Mouse (Mus musculus): ENCODE results near the gene Tmed6. TPM values are rescaled to one million over a fixed set of nuclear protein-coding genes. Genes with fewer than 3 reads are reported as not detected.

Tmed6 gene
- polyA plus RNA-seq, 1 experiment from 2014 or later, result 23.8 TPM

- WGBS, result 79% methylated on average over 2 of the region's 2 CpGs
- Histone ChIP-seq H3K4me1 (peaks cover 4% of the 10 kb centered on the region), H3K36me3 (no peaks in the 10 kb centered on the region), H3K4me3 (replicated peaks) (no peak overlapping the region), H3K27ac (no peak overlapping the region), H3K9ac (no peak overlapping the region), H3K4me2 (no peak overlapping the region), H3K9me3 (replicated peaks) (no peaks in the 10 kb centered on the region), H3K27me3 (no peaks in the 10 kb centered on the region)
- no peak for ATAC-seq (replicated peaks; ENCODE audit: low FRiP score)
Measured at GRCm38 (mm10) chr8:107100635-107101034, 35.2 kb upstream of the Tmed6 start.

GRCm38 (mm10) chr8:107096366-107097036 is 31.1 kb upstream of the Tmed6 start, which contains the start of gene Terf2:
TSS of gene Terf2 (minus strand) at chr8:107096547.
- Histone ChIP-seq H3K27ac (peak within 1 kb of the TSS; percentile 93), H3K9ac (peak within 1 kb of the TSS; percentile 75), H3K27me3 (no peaks in the 10 kb centered on the region), H3K9me3 (replicated peaks) (no peaks in the 10 kb centered on the region), H3K4me2 (peak within 1 kb of the TSS; percentile 63), H3K36me3 (peaks cover 28% of the 10 kb centered on the region), H3K4me3 (replicated peaks) (peak within 1 kb of the TSS; percentile 72), H3K4me1 (peaks cover 21% of the 10 kb centered on the region)
- 5% methylated on average over 36 of the region's 39 CpGs for WGBS
- ATAC-seq (replicated peaks; ENCODE audit: low FRiP score), result peak; percentile 94

GRCm38 (mm10) chr8:107095717-107096365 is 30.4 kb upstream of the Tmed6 start:
- WGBS, result under 1% methylated on average over 51 of the region's 53 CpGs
- no peaks in the 10 kb centered on the region for H3K27me3 ChIP-seq
- no peaks in the 10 kb centered on the region for H3K9me3 ChIP-seq (replicated peaks)
- peak overlapping the region; percentile 72 for H3K4me3 ChIP-seq (replicated peaks)
- peak overlapping the region; percentile 93 for H3K27ac ChIP-seq
- peak overlapping the region; percentile 63 for H3K4me2 ChIP-seq
- H3K9ac ChIP-seq, result peak overlapping the region; percentile 75
- H3K36me3 ChIP-seq, result peaks cover 34% of the 10 kb centered on the region
- H3K4me1 ChIP-seq, result peaks cover 21% of the 10 kb centered on the region
- ATAC-seq (replicated peaks; ENCODE audit: low FRiP score), result peak; percentile 85

DNA sequence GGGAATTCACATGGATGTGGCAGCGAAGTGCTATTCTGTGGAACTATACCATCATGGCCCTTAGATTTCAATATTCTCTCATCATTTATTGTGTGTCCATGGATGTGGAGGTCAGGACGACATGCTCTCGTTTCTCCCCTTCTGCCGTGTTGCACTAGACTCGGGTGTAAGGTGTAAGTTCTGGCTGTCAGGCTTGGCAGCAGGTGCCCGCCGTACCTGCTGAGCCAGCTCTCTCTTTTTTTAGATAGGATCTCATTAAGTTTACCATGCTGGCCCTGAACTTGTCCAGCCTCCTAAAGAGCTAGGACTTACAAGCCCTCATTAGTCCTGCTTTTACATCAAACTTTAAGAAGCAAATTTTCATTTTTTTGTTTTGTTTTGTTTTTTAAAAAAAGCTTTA is 25.1 kb upstream of the Tmed6 start:
- peaks cover 84% of the 10 kb centered on the region for H3K36me3 ChIP-seq
- no peak overlapping the region for H3K27ac ChIP-seq
- WGBS, result 92% methylated on average over 7 of the region's 7 CpGs
- no peaks in the 10 kb centered on the region for H3K27me3 ChIP-seq
- ATAC-seq (replicated peaks; ENCODE audit: low FRiP score), result no peak
- H3K4me1 ChIP-seq, result peaks cover 17% of the 10 kb centered on the region
- H3K9ac ChIP-seq, result no peak overlapping the region
- no peak overlapping the region for H3K4me3 ChIP-seq (replicated peaks)
- no peaks in the 10 kb centered on the region for H3K9me3 ChIP-seq (replicated peaks)
- no peak overlapping the region for H3K4me2 ChIP-seq

- H3K4me3 ChIP-seq (replicated peaks), result no peak overlapping the region
- no peak overlapping the region for H3K27ac ChIP-seq
- ATAC-seq (replicated peaks; ENCODE audit: low FRiP score), result no peak
- no peaks in the 10 kb centered on the region for H3K9me3 ChIP-seq (replicated peaks)
- H3K4me1 ChIP-seq, result no peaks in the 10 kb centered on the region
- peaks cover 93% of the 10 kb centered on the region for H3K36me3 ChIP-seq
- WGBS, result 94% methylated on average over 5 of the region's 5 CpGs
- H3K9ac ChIP-seq, result no peak overlapping the region
- no peak overlapping the region for H3K4me2 ChIP-seq
- no peaks in the 10 kb centered on the region for H3K27me3 ChIP-seq
Measured at GRCm38 (mm10) chr8:107088526-107089063, 23.2 kb upstream of the Tmed6 start.

DNA sequence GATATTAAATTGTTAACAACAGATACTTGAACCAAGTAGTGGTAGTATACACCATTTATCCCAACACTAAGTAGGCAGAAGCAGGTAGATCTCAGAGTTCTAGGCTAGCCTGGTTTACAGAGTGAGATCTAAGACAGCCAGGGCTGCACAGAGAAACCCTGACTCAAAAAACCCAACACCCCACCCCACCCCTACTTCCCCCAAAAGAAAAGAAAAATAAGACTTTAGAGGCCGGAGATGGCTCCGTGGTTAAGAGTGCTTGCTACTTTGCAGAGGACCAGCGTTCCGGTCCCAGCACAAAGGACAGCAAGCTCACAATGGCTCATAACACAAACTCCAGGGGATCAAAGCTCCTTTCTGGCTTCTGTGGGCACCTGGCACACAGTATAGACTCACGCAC is 20.6 kb upstream of the Tmed6 start:
- WGBS, result 99% methylated on average over 5 of the region's 5 CpGs
- Histone ChIP-seq H3K36me3 (peaks cover 94% of the 10 kb centered on the region), H3K9ac (no peak overlapping the region), H3K4me2 (no peak overlapping the region), H3K9me3 (replicated peaks) (no peaks in the 10 kb centered on the region), H3K4me1 (no peaks in the 10 kb centered on the region), H3K4me3 (replicated peaks) (no peak overlapping the region), H3K27me3 (no peaks in the 10 kb centered on the region), H3K27ac (no peak overlapping the region)
- no peak for ATAC-seq (replicated peaks; ENCODE audit: low FRiP score)

DNA sequence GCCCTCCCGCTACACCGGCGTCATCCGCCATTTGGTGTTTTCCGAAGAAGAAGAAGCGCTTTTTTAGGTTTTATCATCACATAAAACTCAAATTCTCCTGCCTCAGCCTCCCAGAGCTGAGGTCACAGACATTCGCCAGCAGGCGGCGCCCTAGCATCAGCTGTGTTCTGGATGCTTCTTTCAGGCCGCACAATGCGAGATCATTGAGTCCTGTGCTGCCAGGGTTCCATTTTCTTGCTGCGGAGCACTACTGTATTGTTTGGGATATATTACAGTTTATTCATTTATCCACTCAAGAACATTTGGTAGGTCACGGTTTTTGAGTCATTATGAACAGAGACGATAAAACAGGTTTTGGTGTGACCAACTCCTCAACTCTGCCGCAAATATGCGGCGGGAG is 19.9 kb upstream of the Tmed6 start:
- Histone ChIP-seq H3K4me3 (replicated peaks) (no peak overlapping the region), H3K4me2 (no peak overlapping the region), H3K27me3 (no peaks in the 10 kb centered on the region), H3K9me3 (replicated peaks) (no peaks in the 10 kb centered on the region), H3K9ac (no peak overlapping the region), H3K27ac (no peak overlapping the region), H3K36me3 (peaks cover 94% of the 10 kb centered on the region), H3K4me1 (no peaks in the 10 kb centered on the region)
- 95% methylated on average over 17 of the region's 17 CpGs for WGBS
- no peak for ATAC-seq (replicated peaks; ENCODE audit: low FRiP score)

GRCm38 (mm10) chr8:107076239-107076888 is 10.9 kb upstream of the Tmed6 start:
- Histone ChIP-seq H3K36me3 (peaks cover 97% of the 10 kb centered on the region), H3K9ac (no peak overlapping the region), H3K27ac (no peak overlapping the region), H3K27me3 (no peaks in the 10 kb centered on the region), H3K9me3 (replicated peaks) (no peaks in the 10 kb centered on the region), H3K4me2 (no peak overlapping the region), H3K4me1 (no peaks in the 10 kb centered on the region), H3K4me3 (replicated peaks) (no peak overlapping the region)
- WGBS, result 90% methylated on average over 7 of the region's 7 CpGs
- ATAC-seq (replicated peaks; ENCODE audit: low FRiP score), result no peak

GRCm38 (mm10) chr8:107074128-107074527 is 8.7 kb upstream of the Tmed6 start:
- Histone ChIP-seq H3K36me3 (peaks cover 96% of the 10 kb centered on the region), H3K27me3 (no peaks in the 10 kb centered on the region), H3K4me3 (replicated peaks) (no peak overlapping the region), H3K27ac (no peak overlapping the region), H3K4me1 (no peaks in the 10 kb centered on the region), H3K4me2 (no peak overlapping the region), H3K9me3 (replicated peaks) (no peaks in the 10 kb centered on the region), H3K9ac (no peak overlapping the region)
- 85% methylated on average over 1 of the region's 1 CpGs for WGBS
- ATAC-seq (replicated peaks; ENCODE audit: low FRiP score), result no peak

DNA sequence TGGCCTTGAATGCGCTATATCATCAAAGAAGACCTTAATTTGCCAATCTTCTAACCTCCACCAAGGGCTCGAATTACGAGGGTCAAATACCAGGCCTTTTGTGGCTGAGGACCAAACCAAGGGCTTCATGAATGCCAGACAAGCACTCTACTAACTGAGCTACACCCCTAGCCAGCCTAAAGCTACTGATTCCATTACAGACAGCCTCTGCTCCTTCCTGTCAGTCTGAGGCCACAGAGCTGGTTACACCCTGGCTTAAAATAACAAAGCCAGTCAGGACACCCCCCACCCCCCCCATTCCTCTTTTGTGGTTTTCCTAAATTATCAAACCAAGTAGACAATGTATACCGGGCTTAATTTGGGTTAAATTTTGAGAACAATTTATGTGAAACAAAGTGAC is 8.3 kb upstream of the Tmed6 start:
- Histone ChIP-seq H3K36me3 (peaks cover 95% of the 10 kb centered on the region), H3K27me3 (no peaks in the 10 kb centered on the region), H3K4me3 (replicated peaks) (no peak overlapping the region), H3K9me3 (replicated peaks) (no peaks in the 10 kb centered on the region), H3K27ac (no peak overlapping the region), H3K4me2 (no peak overlapping the region), H3K9ac (no peak overlapping the region), H3K4me1 (peaks cover 3% of the 10 kb centered on the region; the same call in 1 of the 2 replicates)
- 74% methylated on average over 4 of the region's 4 CpGs for WGBS
- no peak for ATAC-seq (replicated peaks; ENCODE audit: low FRiP score)

DNA sequence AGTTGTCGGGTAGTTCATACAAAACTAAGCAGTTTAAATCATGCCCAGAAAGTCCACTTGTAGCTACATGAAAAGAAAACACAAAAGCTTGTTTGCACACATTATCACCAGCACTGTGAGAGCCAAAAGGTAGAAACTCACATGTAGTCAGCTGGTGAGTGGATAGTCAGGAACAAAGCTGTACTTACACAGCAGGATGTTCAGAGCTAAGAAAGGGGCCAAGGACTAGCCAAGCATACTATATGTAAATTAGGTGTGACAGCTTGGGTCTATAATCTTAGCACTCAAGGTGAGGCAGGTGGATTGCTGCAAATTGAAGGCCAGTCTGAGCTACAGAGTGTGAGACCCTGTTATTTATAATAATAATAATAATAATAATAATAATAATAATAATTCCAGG is 2.8 kb downstream of the Tmed6 start:
- Histone ChIP-seq H3K36me3 (peaks cover 23% of the 10 kb centered on the region), H3K4me1 (peaks cover 14% of the 10 kb centered on the region), H3K27me3 (no peaks in the 10 kb centered on the region), H3K4me2 (no peak overlapping the region), H3K9me3 (replicated peaks) (no peaks in the 10 kb centered on the region), H3K9ac (no peak overlapping the region), H3K4me3 (replicated peaks) (no peak overlapping the region), H3K27ac (no peak overlapping the region)
- no peak for ATAC-seq (replicated peaks; ENCODE audit: low FRiP score)
- 88% methylated on average over 1 of the region's 1 CpGs for WGBS

DNA sequence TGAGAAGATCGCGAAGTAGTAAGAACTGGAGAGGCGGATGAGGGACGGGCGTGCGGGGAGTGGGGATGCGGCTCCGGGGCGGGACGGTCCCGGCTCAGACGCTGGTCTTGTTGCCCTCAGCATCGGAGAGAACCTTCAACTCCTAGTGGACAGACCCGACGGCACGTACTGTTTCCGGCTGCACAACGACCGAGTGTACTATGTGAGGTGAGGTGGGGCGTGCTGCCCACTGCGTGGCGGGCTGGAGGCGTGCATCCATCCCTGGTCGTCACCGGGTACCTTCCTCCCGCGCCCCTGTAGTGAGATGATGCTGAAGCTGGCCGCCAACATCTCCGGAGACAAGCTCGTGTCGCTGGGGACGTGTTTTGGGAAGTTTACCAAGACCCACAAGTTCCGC is 8.5 kb downstream of the Tmed6 start:
- under 1% methylated on average over 33 of the region's 33 CpGs for WGBS
- peak overlapping the region; percentile 93 for H3K4me2 ChIP-seq
- no peaks in the 10 kb centered on the region for H3K27me3 ChIP-seq
- H3K4me3 ChIP-seq (replicated peaks), result peak overlapping the region; percentile 100
- H3K9ac ChIP-seq, result peak overlapping the region; percentile 84
- H3K9me3 ChIP-seq (replicated peaks), result no peaks in the 10 kb centered on the region
- peak overlapping the region; percentile 67 for H3K27ac ChIP-seq
- peak; percentile 68 for ATAC-seq (replicated peaks; ENCODE audit: low FRiP score)
- H3K4me1 ChIP-seq, result peaks cover 25% of the 10 kb centered on the region
- peaks cover 54% of the 10 kb centered on the region for H3K36me3 ChIP-seq
